Mouse (Mus musculus) E14TG2a.4 (cell line): Measurements from ENCODE around the gene Slc44a3.

Experiments used
- H3K27me3 ChIP-seq: 2 replicates; pipeline ENCODE4 v1.6.1; 2014; ENCODE audit warnings: low read length, control low read depth; ENCODE audit not compliant: insufficient read depth
- H3K36me3 ChIP-seq: 2 replicates; pipeline ENCODE4 v1.6.1; 2014; ENCODE audit warnings: low read length, control low read depth; ENCODE audit not compliant: insufficient read depth
- H3K4me1 ChIP-seq: replicated peaks from 2 replicates; pipeline ENCODE4 v1.6.1; 2014; ENCODE audit warnings: low read depth, low read length, control low read depth
- H3K4me3 ChIP-seq: replicated peaks from 2 replicates; pipeline ENCODE4 v1.5.1; 2014; ENCODE audit warnings: mild to moderate bottlenecking, low read length
- H3K9me3 ChIP-seq: 2 replicates; pipeline ENCODE4 v1.6.1; 2014; ENCODE audit warnings: low read length, control low read depth
- CTCF ChIP-seq: conservative IDR thresholded peaks from 2 replicates; pipeline ENCODE4 v1.5.1; 2014; ENCODE audit warnings: low read length
- NANOG ChIP-seq: IDR thresholded peaks from 2 replicates; pipeline ENCODE4 v1.6.1; 2014; ENCODE audit warnings: borderline replicate concordance, low read length, mixed read lengths
- POU5F1 ChIP-seq: IDR thresholded peaks from 2 replicates; pipeline ENCODE4 v1.6.1; 2014; ENCODE audit warnings: low read length, borderline replicate concordance

The Slc44a3 gene

GRCm38 (mm10) chr3:121532176-121532575 lies at the start of gene Slc44a3:
Gene Slc44a3 (minus strand): TSS chr3:121532404.
- TF ChIP-seq CTCF (no peak), NANOG (no peak)
- peaks cover 32% of the 10 kb centered on the region for H3K27me3 ChIP-seq
- peak within 1 kb of the TSS; percentile 72 for H3K4me3 ChIP-seq
- no peaks in the 10 kb centered on the region for H3K9me3 ChIP-seq
- H3K36me3 ChIP-seq = no peaks in the 10 kb centered on the region
- peaks cover 37% of the 10 kb centered on the region for H3K4me1 ChIP-seq

- Histone ChIP-seq H3K9me3 (no peaks in the 10 kb centered on the region), H3K27me3 (no peaks in the 10 kb centered on the region), H3K4me3 (no peak overlapping the region), H3K36me3 (no peaks in the 10 kb centered on the region), H3K4me1 (peaks cover 78% of the 10 kb centered on the region)
- TF ChIP-seq CTCF (no peak), POU5F1 (no peak), NANOG (no peak)
These were observed 47.8 kb upstream of the Slc44a3 start for GRCm38 (mm10) chr3:121579880-121580549.

GRCm38 (mm10) chr3:121579402-121579801 lies 47.2 kb upstream of the Slc44a3 start:
- H3K27me3 ChIP-seq = no peaks in the 10 kb centered on the region
- no peaks in the 10 kb centered on the region for H3K36me3 ChIP-seq
- no peaks in the 10 kb centered on the region for H3K9me3 ChIP-seq
- TF ChIP-seq CTCF (no peak), NANOG (no peak), POU5F1 (no peak)
- no peak overlapping the region for H3K4me3 ChIP-seq
- H3K4me1 ChIP-seq = peaks cover 79% of the 10 kb centered on the region

- H3K4me1 ChIP-seq = peaks cover 73% of the 10 kb centered on the region
- TF ChIP-seq CTCF (no peak), NANOG (no peak), POU5F1 (no peak)
These were observed 46.5 kb upstream of the Slc44a3 start for GRCm38 (mm10) chr3:121578706-121579105.

GRCm38 (mm10) chr3:121577641-121578040 lies 45.4 kb upstream of the Slc44a3 start:
- peaks cover 68% of the 10 kb centered on the region for H3K4me1 ChIP-seq
- peaks cover 15% of the 10 kb centered on the region for H3K9me3 ChIP-seq
- TF ChIP-seq POU5F1 (no peak), NANOG (no peak), CTCF (no peak)
- no peaks in the 10 kb centered on the region for H3K27me3 ChIP-seq
- no peaks in the 10 kb centered on the region for H3K36me3 ChIP-seq
- peak overlapping the region; percentile 50 for H3K4me3 ChIP-seq

More at GRCm38 (mm10) chr3:121578706-121579105, 46.5 kb upstream of the Slc44a3 start:
- Histone ChIP-seq H3K27me3 (no peaks in the 10 kb centered on the region), H3K9me3 (peaks cover 5% of the 10 kb centered on the region; the same call in 1 of the 2 replicates), H3K36me3 (no peaks in the 10 kb centered on the region), H3K4me3 (peak overlapping the region; percentile 50)

- Histone ChIP-seq H3K27me3 (no peaks in the 10 kb centered on the region), H3K4me3 (peak overlapping the region; percentile 50), H3K36me3 (no peaks in the 10 kb centered on the region), H3K9me3 (peaks cover 20% of the 10 kb centered on the region), H3K4me1 (peaks cover 67% of the 10 kb centered on the region)
- TF ChIP-seq NANOG (0 out of 2 replicates have a peak, but pooled peaks have one; percentile 5), POU5F1 (no peak)
These were observed 44.9 kb upstream of the Slc44a3 start for GRCm38 (mm10) chr3:121577032-121577591.

- no peaks in the 10 kb centered on the region for H3K27me3 ChIP-seq
- H3K4me3 ChIP-seq = no peak overlapping the region
- peaks cover 64% of the 10 kb centered on the region for H3K4me1 ChIP-seq
- H3K9me3 ChIP-seq = peaks cover 24% of the 10 kb centered on the region
- no peaks in the 10 kb centered on the region for H3K36me3 ChIP-seq
- TF ChIP-seq POU5F1 (no peak), NANOG (no peak), CTCF (no peak)
These were observed 44.2 kb upstream of the Slc44a3 start for GRCm38 (mm10) chr3:121576367-121576766.

- H3K4me3 ChIP-seq = no peak overlapping the region
- peaks cover 65% of the 10 kb centered on the region for H3K4me1 ChIP-seq
- H3K9me3 ChIP-seq = peaks cover 24% of the 10 kb centered on the region
- H3K27me3 ChIP-seq = no peaks in the 10 kb centered on the region
- no peaks in the 10 kb centered on the region for H3K36me3 ChIP-seq
- TF ChIP-seq NANOG (no peak), POU5F1 (no peak), CTCF (no peak)
These were observed 42.2 kb upstream of the Slc44a3 start for GRCm38 (mm10) chr3:121574386-121574785.
